Mouse (Mus musculus) embryonic fibroblast, embryonic 13.5 days (primary cell): ENCODE measurements around the gene Clns1a.

Experiments
- CTCF ChIP-seq: IDR thresholded peaks from 2 replicates; pipeline ENCODE4 v1.5.1; 2011; ENCODE audit warnings: mild to moderate bottlenecking, control low read depth, low read length, moderate library complexity, borderline replicate concordance; ENCODE audit not compliant: insufficient read depth
- POLR2A ChIP-seq: IDR thresholded peaks from 2 replicates; pipeline ENCODE4 v1.6.1; 2011; ENCODE audit warnings: low read depth, mild to moderate bottlenecking, control low read depth, low read length, moderate library complexity

DNA sequence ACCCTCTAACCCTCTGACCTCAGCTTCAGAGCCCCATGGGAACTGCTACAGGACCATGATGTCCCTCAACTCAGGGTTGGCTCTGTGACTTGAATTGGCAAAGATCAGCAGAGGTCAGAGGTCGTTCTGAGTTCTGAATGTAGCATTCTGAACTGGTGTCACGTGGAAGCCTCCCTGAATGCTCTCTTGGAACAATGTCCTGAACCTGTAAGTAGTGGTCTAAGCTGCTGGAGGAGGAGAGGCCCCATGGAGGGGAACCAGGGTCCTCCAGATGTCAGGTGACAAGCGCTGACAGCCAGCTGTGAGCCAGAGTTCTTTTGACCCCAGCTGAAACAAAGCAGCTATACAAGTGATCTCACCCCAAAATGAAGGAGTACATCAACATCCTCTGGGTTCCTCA is 34.0 kb downstream of the Clns1a start:
- TF ChIP-seq CTCF (no peak), POLR2A (no peak)
